Mouse (Mus musculus): ENCODE measurements around the gene Snx29.
"Not testable (repeated sequence)": the region's sequence is repeated elsewhere in the genome, so short reads cannot be mapped to it uniquely, and the experiment has no call there.

Snx29 gene

DNA sequence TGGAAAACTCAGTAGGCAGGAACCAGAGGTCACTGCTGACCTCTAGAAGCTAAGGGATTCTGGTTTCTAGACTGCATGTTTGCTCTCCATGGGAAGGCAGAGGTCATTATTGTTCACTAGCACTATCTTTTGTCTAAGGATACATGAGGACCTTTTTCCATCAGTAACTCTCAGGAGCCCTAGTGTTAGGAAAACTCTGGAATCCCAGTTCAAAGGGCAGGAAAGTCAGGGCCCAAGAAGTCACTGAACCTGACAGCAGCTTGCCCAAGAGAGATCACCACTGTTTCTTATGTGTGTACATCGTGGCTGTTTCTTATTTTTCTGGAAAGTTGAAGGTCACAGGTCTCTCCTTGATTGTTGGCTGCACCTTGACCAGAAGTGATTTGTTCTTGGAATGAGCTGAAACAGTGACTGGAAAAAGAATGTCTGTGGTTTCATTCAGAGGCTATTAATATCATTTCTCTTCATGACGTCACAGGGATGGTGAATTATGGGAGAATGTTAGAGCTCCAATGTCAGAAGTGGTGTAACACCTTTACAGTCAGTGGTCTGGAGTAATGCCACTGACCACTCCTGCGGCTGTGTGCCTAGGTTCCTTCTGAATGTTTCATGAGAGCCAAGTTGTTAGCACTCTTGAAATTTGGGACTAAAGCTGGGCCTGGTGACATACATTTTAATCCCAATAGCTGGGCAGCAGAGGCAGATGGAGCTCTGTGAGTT is 7.5 kb downstream of the Snx29 start:
- H3K4me1 ChIP-seq (replicated peaks; ENCODE audit: low read depth, low read length): peaks cover 34% of the 10 kb centered on the region
- H3K36me3 ChIP-seq (ENCODE audit: insufficient read depth, low read length): peaks cover 13% of the 10 kb centered on the region
- H3K9me3 ChIP-seq (ENCODE audit: low read length): peaks cover 4% of the 10 kb centered on the region; the same call in 1 of the 2 replicates
- TF ChIP-seq NANOG (IDR thresholded peaks at IDR 0.05; ENCODE audit: borderline replicate concordance, low read length): no peak
- no peak for TF ChIP-seq POU5F1 (IDR thresholded peaks at IDR 0.05; ENCODE audit: borderline replicate concordance, low read length)
- TF ChIP-seq CTCF (conservative IDR thresholded peaks at IDR 0.05; ENCODE audit: low read length): no peak
- H3K27me3 ChIP-seq (ENCODE audit: insufficient read depth, low read length): no peaks in the 10 kb centered on the region
- no peak overlapping the region for H3K4me3 ChIP-seq (replicated peaks; ENCODE audit: low read length)

DNA sequence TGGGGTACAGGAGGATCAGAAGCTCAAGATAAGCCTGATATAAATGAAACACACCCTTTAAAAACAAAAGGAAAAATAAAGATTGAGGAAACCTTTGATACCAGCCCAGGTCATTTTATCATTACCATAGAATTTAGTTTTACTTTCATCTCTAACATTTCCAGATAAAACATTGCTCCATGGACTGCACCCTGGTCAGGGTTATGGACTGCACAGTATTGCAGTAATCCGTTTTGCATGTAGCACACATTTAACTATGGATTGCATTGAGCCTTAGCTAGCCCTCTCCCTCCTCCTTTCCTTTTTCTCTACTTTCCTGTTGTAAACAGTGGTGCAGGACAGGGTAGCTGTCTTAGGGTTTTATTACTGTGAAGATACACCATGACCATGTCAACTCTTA is 8.3 kb downstream of the Snx29 start:
- no peak for TF ChIP-seq NANOG (IDR thresholded peaks at IDR 0.05; ENCODE audit: borderline replicate concordance, low read length)
- no peak for TF ChIP-seq CTCF (conservative IDR thresholded peaks at IDR 0.05; ENCODE audit: low read length)
- TF ChIP-seq POU5F1 (IDR thresholded peaks at IDR 0.05; ENCODE audit: borderline replicate concordance, low read length): no peak
- Histone ChIP-seq H3K4me1 (replicated peaks; ENCODE audit: low read depth, low read length) (peaks cover 34% of the 10 kb centered on the region), H3K36me3 (ENCODE audit: insufficient read depth, low read length) (0 out of 2 replicates have a peak, but pooled peaks cover 7% of the 10 kb centered on the region), H3K4me3 (replicated peaks; ENCODE audit: low read length) (no peak overlapping the region), H3K27me3 (ENCODE audit: insufficient read depth, low read length) (no peaks in the 10 kb centered on the region), H3K9me3 (ENCODE audit: low read length) (peaks cover 4% of the 10 kb centered on the region; the same call in 1 of the 2 replicates)

DNA sequence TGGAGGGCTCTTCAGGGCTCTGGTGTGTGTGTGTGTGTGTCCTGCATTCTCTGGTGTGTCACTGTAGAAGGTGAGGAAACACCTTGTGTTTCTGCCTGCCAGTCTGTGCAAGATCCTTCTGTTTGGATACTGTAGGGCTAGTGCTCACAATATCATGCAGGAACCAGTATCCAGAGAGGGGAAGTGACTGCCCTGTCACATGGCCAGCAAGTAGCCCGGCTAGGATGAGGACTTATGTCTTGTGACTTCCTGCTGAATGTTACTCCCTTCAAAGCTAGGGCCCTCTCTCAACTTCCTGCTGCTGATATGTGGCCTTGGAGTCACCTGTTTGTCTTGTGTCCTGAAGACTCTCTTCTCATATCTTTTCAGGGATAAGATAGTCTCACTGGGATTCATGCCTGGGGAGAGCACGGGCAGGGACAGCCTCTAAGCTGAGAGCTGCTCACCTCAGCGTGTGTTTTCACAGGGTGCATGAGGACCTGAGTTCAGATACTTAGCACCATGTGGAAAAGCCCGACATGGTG is 20.6 kb downstream of the Snx29 start:
- H3K9me3 ChIP-seq (ENCODE audit: low read length): no peaks in the 10 kb centered on the region

DNA sequence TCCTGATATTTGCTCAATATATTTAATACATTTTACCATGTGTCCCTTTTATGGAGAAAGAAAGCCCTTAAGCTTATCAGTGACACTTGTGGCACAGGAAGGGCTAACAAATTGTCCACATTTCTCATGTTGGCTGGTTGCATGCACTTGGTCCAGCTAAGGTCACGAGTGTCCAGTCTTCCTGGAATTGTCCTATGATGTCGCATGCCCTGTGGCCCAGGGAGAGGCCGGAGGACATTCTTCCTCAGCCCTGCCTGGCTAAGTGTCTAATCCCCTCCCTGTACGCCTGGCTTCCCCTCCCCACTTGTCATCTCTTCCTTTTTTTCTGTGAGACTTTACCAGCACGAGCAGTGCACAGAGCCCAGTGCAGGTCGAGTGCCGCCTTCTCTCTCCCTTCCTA is 29.2 kb downstream of the Snx29 start:
- H3K4me1 ChIP-seq (replicated peaks; ENCODE audit: low read depth, low read length): peaks cover 65% of the 10 kb centered on the region
- TF ChIP-seq CTCF (conservative IDR thresholded peaks at IDR 0.05; ENCODE audit: low read length) (no peak), NANOG (IDR thresholded peaks at IDR 0.05; ENCODE audit: borderline replicate concordance, low read length) (no peak), POU5F1 (IDR thresholded peaks at IDR 0.05; ENCODE audit: borderline replicate concordance, low read length) (no peak)
- H3K36me3 ChIP-seq (ENCODE audit: insufficient read depth, low read length): peaks cover 43% of the 10 kb centered on the region
- no peaks in the 10 kb centered on the region for H3K27me3 ChIP-seq (ENCODE audit: insufficient read depth, low read length)
- H3K4me3 ChIP-seq (replicated peaks; ENCODE audit: low read length): no peak overlapping the region
- H3K9me3 ChIP-seq (ENCODE audit: low read length): no peaks in the 10 kb centered on the region

More for the DNA sequence above, 20.6 kb downstream of the Snx29 start:
- H3K36me3 ChIP-seq (ENCODE audit: insufficient read depth, low read length): peaks cover 17% of the 10 kb centered on the region
- no peak for TF ChIP-seq NANOG (IDR thresholded peaks at IDR 0.05; ENCODE audit: borderline replicate concordance, low read length)
- TF ChIP-seq POU5F1 (IDR thresholded peaks at IDR 0.05; ENCODE audit: borderline replicate concordance, low read length): no peak
- TF ChIP-seq CTCF (conservative IDR thresholded peaks at IDR 0.05; ENCODE audit: low read length): no peak
- H3K4me1 ChIP-seq (replicated peaks; ENCODE audit: low read depth, low read length): peaks cover 45% of the 10 kb centered on the region
- H3K27me3 ChIP-seq (ENCODE audit: insufficient read depth, low read length): no peaks in the 10 kb centered on the region
- H3K4me3 ChIP-seq (replicated peaks; ENCODE audit: low read length): no peak overlapping the region

DNA sequence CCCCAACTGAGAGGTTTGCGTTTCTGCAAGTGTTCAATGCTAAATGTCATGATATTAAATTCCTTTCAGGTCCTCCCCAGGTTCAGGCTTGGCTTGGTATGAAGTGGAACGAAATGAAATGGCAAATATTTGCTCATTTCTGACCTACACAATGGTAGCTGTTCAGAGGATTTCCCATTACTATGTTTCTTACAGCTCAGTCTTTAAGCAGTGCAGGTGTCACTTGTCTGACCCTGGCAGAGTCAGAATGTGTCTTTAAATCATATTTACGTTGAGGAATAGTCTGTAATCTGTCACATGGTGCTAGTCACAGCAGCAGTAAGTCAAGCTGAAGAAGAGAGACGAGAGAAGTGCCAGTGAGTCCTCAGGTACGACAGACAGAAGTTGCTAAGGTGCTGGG is 36.5 kb downstream of the Snx29 start:
- Histone ChIP-seq H3K36me3 (ENCODE audit: insufficient read depth, low read length) (peaks cover 14% of the 10 kb centered on the region), H3K4me3 (replicated peaks; ENCODE audit: low read length) (peak overlapping the region; percentile 63), H3K4me1 (replicated peaks; ENCODE audit: low read depth, low read length) (peaks cover 75% of the 10 kb centered on the region), H3K9me3 (ENCODE audit: low read length) (no peaks in the 10 kb centered on the region), H3K27me3 (ENCODE audit: insufficient read depth, low read length) (no peaks in the 10 kb centered on the region)
- TF ChIP-seq NANOG (IDR thresholded peaks at IDR 0.05; ENCODE audit: borderline replicate concordance, low read length) (no peak), POU5F1 (IDR thresholded peaks at IDR 0.05; ENCODE audit: borderline replicate concordance, low read length) (no peak), CTCF (conservative IDR thresholded peaks at IDR 0.05; ENCODE audit: low read length) (no peak)

DNA sequence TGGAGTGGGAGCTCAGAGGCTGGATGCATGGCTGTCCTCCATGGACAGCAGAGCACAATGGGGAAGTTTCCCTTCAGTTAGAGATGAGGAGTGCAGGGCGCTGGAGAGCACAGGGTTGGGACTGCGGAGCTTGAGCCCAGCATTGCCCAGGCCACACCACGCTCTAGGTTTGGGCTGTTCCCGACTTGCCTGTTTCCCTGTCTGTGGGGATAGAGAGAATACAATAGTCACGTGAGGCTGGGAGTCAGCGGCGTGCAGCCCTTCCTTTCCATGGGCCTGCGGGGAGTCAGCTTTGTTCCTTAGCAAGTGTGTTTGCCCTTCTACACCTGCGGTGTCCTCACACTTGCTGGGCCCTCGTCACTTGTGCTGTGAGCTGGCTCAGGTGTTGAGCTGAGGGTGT is 37.2 kb downstream of the Snx29 start:
- H3K9me3 ChIP-seq (ENCODE audit: low read length): no peaks in the 10 kb centered on the region
- no peak; the same call in 1 of the 2 replicates for TF ChIP-seq NANOG (IDR thresholded peaks at IDR 0.05; ENCODE audit: borderline replicate concordance, low read length)
- no peak for TF ChIP-seq POU5F1 (IDR thresholded peaks at IDR 0.05; ENCODE audit: borderline replicate concordance, low read length)
- TF ChIP-seq CTCF (conservative IDR thresholded peaks at IDR 0.05; ENCODE audit: low read length): no peak
- peaks cover 8% of the 10 kb centered on the region for H3K36me3 ChIP-seq (ENCODE audit: insufficient read depth, low read length)
- no peaks in the 10 kb centered on the region for H3K27me3 ChIP-seq (ENCODE audit: insufficient read depth, low read length)
- H3K4me3 ChIP-seq (replicated peaks; ENCODE audit: low read length): peak overlapping the region; percentile 63
- H3K4me1 ChIP-seq (replicated peaks; ENCODE audit: low read depth, low read length): peaks cover 67% of the 10 kb centered on the region

DNA sequence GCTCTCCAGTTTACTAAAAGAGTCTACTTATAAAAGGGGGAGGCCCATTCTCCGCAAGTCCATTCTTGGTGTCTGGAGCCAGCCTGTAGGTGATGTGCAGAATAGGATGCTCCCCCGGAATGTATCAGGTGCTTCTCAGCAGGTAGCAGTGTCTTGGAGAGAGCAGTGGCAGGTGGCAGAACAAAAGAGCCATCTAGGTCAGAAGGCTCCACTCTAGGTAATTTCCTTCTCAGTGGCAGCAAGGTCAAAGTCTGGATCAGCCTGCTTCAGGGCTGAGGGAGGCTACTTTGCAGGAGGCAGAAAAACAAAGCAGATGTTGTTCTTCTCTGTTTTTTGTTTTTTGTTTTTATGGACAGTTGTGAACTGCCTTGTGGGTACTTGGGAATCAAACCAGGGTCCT is 37.9 kb downstream of the Snx29 start:
- H3K4me3 ChIP-seq (replicated peaks; ENCODE audit: low read length): peak overlapping the region; percentile 63; the same call in 1 of the 2 replicates
- peaks cover 65% of the 10 kb centered on the region for H3K4me1 ChIP-seq (replicated peaks; ENCODE audit: low read depth, low read length)
- not testable (repeated sequence) for H3K27me3 ChIP-seq (ENCODE audit: insufficient read depth, low read length); H3K36me3 ChIP-seq (ENCODE audit: insufficient read depth, low read length); H3K9me3 ChIP-seq (ENCODE audit: low read length)
- TF ChIP-seq NANOG (IDR thresholded peaks at IDR 0.05; ENCODE audit: borderline replicate concordance, low read length): peak; percentile 95

DNA sequence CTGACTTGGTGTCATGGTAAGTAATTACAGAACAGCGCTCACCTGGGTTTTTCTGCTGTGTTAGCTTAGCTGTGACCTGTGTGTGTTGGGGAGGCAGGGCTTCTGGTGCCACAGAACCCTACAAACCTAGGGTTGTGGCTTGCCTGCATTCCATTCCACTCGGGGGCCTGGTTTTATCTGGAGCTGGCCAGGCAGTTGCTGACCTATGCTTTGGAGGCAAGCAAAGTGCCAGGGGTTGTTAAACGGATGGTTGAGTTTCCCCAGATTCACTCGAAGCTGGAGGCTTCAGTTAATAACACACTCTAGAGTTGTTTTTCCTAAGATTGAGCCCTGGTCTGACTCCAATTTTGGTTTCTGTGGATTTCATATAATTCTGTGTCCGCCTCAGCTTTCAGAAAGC is 42.9 kb downstream of the Snx29 start:
- Histone ChIP-seq H3K27me3 (ENCODE audit: insufficient read depth, low read length) (no peaks in the 10 kb centered on the region), H3K36me3 (ENCODE audit: insufficient read depth, low read length) (peaks cover 18% of the 10 kb centered on the region), H3K4me1 (replicated peaks; ENCODE audit: low read depth, low read length) (peaks cover 65% of the 10 kb centered on the region), H3K4me3 (replicated peaks; ENCODE audit: low read length) (no peak overlapping the region), H3K9me3 (ENCODE audit: low read length) (no peaks in the 10 kb centered on the region)
- no peak for TF ChIP-seq NANOG (IDR thresholded peaks at IDR 0.05; ENCODE audit: borderline replicate concordance, low read length)
- TF ChIP-seq POU5F1 (IDR thresholded peaks at IDR 0.05; ENCODE audit: borderline replicate concordance, low read length): no peak
- no peak for TF ChIP-seq CTCF (conservative IDR thresholded peaks at IDR 0.05; ENCODE audit: low read length)

All from E14TG2a.4 (cell line).